Mouse (Mus musculus): ENCODE data around the gene Defb18. TPM values are rescaled to one million over a fixed set of nuclear protein-coding genes. Genes with fewer than 3 reads are reported as not detected.
"Not testable (repeated sequence)": the region's sequence is repeated elsewhere in the genome, so short reads cannot be mapped to it uniquely, and the experiment has no call there.

Gene Defb18
- total RNA-seq (2021), result not detected
- long read RNA-seq, experiment 1, result 0 reads
- long read RNA-seq, experiment 2, result 0 reads

- intact Hi-C loops (cut with DNase I; ENCODE audit: low total_unique reads), result no loop called here
- DNase-seq, result no peak
Measured at GRCm38 (mm10) chr1:18237343-18237742, at the start of gene Defb18. Gene Defb18 (minus strand): TSS chr1:18237443.

DNA sequence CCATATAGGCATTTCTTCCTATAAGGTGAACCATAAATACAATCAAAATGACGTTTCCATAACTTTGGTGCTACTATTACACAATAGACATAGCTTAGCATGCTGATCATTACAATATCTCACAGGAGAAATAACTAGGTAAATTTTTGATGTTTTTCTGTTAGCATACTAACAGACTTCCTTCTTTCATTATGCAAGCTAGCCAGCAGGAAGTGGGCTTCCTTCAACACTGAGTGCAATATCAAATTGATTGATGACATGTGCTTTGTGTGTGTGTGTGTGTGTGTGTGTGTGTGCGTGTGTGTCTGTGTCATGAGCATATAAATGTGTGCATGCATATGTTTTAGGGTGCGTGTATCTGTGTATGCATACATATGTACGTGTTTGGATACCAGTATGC, 33.9 kb upstream of the Defb18 start:
- intact Hi-C loops (cut with DNase I; ENCODE audit: low total_unique reads), result no loop called here

DNA sequence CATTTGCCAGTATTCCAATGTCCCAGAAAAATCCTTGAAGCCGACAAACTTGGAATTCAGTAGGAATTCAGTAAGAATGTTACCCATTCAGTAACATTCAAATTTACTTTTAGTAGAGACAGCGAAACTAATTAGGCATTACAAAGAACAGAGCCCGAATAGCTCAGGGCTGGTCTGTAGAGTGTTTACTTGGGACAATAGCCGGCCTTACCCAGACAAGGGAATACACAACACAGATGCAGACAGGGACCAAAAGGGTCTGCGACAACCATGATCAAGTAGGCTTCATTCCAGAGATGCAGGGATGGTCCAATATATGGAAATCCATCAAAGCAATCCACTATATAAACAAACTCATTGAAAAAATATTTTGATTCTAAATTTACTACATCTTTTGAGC, 31.6 kb upstream of the Defb18 start:
- no peak for DNase-seq
- intact Hi-C loops (cut with DNase I; ENCODE audit: low total_unique reads), result no loop called here

More for the DNA sequence above, 33.9 kb upstream of the Defb18 start:
- DNase-seq, result no peak

- intact Hi-C loops (cut with DNase I; ENCODE audit: low total_unique reads), result no loop called here
Measured at GRCm38 (mm10) chr1:18265038-18265437, 27.8 kb upstream of the Defb18 start, which contains the start of gene Defb41. Gene Defb41 (minus strand): TSS chr1:18265138.

GRCm38 (mm10) chr1:18245801-18246580, 8.7 kb upstream of the Defb18 start:
- intact Hi-C loops (cut with DNase I; ENCODE audit: low total_unique reads), result not testable (repeated sequence)

More at GRCm38 (mm10) chr1:18265038-18265437, 27.8 kb upstream of the Defb18 start, which contains the start of gene Defb41:
- DNase-seq, result no peak

DNA sequence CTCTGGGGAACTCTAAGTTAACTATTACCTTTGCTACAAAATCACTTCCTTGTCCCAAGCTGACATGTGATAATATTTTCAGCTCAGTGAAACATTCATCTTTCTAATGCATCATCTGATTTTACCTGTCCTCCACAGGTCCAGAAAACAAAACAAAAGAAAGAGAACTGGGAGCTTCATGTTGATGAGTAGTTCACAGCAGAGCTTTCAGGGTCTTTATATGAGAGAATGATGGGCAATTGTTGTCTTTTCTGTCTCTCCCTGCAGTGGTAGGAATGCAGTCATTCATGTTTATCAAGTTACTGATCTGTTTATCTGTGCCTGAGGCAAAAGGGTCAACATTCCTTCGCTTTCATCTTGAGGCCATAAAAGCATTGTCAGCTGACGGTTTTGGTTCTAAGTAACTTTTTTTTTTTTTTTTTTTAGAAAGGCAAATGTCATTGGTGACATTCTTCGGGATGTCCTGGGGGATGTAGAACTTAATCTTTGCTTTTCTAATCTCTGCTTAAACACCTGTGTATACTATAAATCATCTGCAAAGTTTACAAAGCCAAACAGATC, 13.8 kb downstream of the Defb18 start:
- no peak for DNase-seq
- intact Hi-C loops (cut with DNase I; ENCODE audit: low total_unique reads), result no loop called here

More at GRCm38 (mm10) chr1:18245801-18246580, 8.7 kb upstream of the Defb18 start:
- DNase-seq, result not testable (repeated sequence)

- no peak for DNase-seq
- intact Hi-C loops (cut with DNase I; ENCODE audit: low total_unique reads), result no loop called here
Measured at GRCm38 (mm10) chr1:18191719-18192118, 45.5 kb downstream of the Defb18 start.

DNA sequence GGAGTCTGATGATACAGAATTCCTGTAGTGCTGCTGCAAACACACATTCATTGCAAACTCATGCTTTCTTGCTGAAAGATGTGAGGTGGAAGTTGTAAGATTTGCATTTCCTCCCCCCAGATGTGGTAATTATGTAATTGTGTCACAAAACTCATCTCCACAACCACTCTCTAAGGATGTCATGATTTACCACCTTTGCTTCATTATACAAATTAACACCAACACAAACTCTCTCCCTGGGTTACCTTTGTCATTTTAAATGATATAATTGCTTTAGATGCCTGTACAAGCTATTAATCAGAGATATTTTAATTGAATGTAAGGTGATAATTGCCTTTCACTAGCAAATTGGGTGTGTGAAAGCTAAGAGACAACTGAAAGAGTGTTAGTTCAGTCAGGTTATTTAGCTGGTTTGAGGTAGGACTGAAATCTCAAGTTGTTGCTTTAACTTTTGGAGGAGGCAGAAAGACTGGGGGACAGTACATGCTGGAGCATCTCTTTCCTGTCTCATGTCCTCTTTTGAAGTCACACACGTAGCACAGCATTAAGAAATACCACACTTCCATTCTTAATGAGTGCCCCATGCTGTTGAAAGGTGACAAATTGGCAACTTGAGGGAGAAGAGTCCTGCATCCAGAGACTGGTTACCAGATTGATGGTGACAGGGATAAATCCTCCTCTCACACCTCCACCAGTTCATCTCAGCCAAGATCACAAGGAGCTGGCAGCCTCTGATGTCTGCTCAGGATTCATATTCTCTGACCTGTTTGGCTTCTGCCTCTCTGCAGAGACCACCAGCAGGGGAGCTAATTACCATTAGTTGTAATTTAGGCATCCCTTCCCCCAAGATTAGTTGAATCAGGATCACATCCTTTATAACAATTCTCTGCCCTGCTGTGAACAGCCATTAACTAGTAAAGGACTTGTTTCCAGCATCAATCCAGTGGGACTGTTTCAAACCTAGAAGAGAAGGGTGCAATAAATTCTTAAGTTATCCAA, 46.2 kb downstream of the Defb18 start:
- no peak for DNase-seq

More for the DNA sequence above, 46.2 kb downstream of the Defb18 start:
- intact Hi-C loops (cut with DNase I; ENCODE audit: low total_unique reads), result no loop called here

Other genes starting within 250 kb of the Defb18 start
- gene Crisp4, start 91.5 kb downstream of the Defb18 start, total RNA-seq (2021), result not detected
- not detected for gene Defb41, start 27.7 kb upstream of the Defb18 start, total RNA-seq (2021)

Measured in gastrocnemius, postnatal 14 days (tissue).